Mouse (Mus musculus): ENCODE measurements around the gene Caly.

Gene Caly

GRCm38 (mm10) chr7:140090601-140091000 lies 8.3 kb upstream of the Caly start:
- no peak for DNase-seq (ENCODE audit: low read depth, low spot score)

- DNase-seq (ENCODE audit: low read depth, low spot score): no peak
These were observed 723 bp downstream of the Caly start for GRCm38 (mm10) chr7:140081408-140082241.

DNA sequence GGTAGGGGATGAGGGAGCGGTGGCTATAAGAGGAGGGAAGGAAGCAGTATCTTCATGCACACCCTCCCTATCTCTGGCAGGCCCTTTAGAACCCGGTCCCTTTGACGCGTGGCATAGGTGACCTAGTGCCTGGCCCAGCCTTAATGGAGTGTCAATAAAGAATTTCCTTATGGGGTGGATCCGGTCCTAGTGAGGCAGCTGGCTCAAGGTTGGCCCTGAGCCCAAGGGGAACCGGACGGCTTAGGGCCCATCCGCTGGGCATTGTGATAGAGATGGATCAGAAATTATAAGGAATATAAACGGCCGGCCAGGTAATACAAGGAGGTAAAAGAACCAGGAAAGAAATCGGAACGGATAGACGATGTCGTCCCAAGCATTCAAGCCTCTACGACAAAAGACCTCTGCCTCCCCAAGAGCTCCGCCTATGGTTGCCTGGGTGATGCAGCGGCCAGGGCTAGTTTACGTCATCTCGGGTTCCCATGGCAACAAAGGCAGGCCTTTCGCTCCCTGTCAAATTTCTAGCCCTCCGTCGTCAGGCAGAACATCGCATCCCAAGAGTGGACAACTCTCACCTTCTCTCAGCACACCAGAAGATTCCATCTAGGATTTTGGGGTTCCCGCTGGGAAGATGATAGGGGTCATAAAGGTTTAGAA lies 1.7 kb downstream of the Caly start:
- peak; percentile 88 for DNase-seq (ENCODE audit: low read depth, low spot score)

DNA sequence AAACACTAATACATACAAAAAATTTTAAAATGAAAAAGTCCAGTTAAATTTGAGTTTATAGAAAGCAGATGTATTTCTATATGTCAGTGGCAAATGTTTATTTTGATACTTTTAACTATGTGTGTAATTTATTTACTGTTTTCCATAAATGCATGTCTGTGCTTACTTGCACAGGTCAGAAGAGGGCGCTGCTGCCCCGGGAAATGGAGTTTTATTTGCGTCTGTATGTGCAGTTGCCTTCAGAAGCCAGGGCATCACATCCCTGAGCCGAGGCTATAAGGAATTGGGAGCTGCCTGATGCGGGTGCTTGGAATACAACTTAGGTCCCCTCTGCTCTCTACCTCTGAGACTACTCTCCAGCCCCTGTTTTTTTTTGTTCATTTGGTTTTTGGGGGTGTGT lies 3.6 kb downstream of the Caly start:
- no peak for DNase-seq (ENCODE audit: low read depth, low spot score)

DNA sequence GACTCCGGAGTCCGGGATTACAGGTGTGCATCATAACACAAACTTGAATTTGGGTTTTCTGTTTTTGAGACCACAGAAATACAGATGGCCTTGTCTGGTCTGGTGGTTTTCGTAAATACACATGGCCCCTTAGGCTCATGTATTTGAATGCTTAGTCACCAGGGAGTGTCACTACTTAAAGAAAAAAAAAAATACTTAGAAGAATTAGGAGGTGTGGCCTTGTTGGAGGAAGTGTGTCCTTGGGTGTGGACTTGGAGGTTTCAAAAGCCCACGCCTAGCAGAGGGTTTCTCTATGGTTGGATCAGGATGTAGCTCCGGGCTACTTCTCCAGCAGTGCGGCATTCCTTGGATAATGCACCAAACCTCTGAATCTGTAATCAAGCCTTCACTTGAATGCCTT lies 4.7 kb downstream of the Caly start:
- DNase-seq (ENCODE audit: low read depth, low spot score): no peak

DNA sequence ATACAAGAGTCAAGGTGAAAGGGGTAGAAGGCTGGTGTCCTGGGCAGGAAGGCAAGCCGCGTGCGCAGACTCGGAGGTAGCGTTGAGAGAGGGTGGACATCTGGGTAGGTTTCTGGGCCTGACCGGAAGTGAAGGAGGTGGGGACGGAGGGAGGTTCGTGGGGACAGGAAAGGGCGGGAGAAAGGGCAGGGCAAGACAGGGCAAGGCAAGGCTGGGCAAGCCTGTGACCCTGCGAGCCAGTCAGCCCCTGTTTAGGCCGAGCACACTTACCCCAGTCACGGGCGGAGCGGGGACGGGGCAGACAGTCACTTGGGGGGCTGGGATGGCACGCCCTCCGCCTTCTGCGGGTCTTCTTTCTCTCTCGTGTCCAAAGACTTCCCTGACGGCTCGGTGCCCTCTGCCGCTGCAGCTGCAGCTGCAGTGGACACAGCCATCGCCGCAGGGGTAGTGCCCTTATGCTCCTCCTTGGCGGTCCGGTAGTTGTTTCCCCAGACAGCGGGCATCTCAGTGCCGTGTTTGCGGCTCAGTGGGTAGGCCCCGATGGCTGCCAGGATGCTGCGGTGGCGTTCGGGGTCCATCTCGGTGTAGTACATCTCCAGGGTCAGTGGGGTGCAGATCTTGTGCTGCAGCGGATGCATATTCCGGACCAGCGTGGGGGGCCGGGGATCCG lies 12.2 kb downstream of the Caly start:
- no peak for DNase-seq (ENCODE audit: low read depth, low spot score)

DNA sequence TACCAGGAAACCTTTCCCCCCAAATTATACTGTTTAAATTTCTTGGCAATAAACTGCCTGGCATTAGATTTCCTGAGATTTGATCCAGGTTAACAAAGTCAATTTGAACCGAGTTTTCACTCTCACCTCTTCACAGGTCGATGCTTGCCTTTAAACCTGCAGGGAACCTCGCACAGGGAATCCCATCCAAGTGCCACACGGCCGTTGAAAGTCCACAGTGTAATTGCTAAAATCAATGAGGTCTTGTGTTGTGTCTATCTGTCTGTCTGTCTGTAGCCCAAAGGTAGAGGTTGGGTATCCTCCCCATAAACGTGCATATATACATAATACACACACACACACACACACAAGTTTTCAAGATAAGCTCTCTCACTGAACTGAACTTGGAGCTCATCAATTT lies 15.0 kb downstream of the Caly start:
- DNase-seq (ENCODE audit: low read depth, low spot score): no peak

- DNase-seq (ENCODE audit: low read depth, low spot score): no peak
These were observed 19.3 kb downstream of the Caly start for GRCm38 (mm10) chr7:140063092-140063491.

- DNase-seq (ENCODE audit: low read depth, low spot score): no peak
These were observed 20.0 kb downstream of the Caly start for GRCm38 (mm10) chr7:140062307-140062706.

DNA sequence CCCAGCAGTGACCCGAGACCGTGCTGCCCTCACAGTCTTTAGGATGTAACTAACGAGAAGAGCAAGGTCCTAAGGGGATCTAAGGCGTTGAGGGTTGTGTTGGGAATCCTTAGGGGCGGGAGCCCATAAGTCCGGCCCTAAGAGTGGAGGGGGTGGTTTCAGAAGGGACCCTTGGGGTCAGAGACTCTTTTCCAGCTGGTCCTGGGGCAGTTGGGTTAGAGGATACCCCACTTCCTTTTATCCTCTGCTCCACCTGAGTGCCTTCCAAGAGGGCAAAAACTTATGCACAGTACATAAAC lies 20.6 kb downstream of the Caly start:
- no peak for DNase-seq (ENCODE audit: low read depth, low spot score)

GRCm38 (mm10) chr7:140060936-140061831 lies 21.2 kb downstream of the Caly start:
- DNase-seq (ENCODE audit: low read depth, low spot score): no peak

- no peak for DNase-seq (ENCODE audit: low read depth, low spot score)
These were observed 22.7 kb downstream of the Caly start for GRCm38 (mm10) chr7:140059601-140060000.

GRCm38 (mm10) chr7:140058528-140058927 lies 23.8 kb downstream of the Caly start:
- DNase-seq (ENCODE audit: low read depth, low spot score): no peak

GRCm38 (mm10) chr7:140057413-140058407 lies 24.6 kb downstream of the Caly start:
- no peak for DNase-seq (ENCODE audit: low read depth, low spot score)

DNA sequence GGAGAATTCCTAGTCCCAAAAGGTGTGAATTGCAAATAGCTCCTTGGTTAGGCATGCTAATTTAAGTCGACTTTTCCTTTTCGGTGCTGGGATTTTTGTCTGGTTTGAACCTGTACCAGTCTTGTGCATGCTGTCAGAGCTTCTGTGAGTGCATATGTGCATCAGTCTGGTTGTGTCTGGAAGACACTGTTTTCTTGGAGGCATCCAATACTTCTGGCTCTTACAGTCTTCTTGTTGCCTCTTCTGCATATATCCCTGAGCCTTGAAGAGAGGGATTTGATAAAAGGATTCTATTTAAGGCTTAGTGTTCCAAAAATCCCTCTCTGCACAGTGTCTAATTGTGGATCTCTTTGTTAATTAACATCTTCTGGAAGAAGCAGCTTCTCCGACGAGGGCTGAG lies 28.2 kb downstream of the Caly start:
- DNase-seq (ENCODE audit: low read depth, low spot score): peak; percentile 68

DNA sequence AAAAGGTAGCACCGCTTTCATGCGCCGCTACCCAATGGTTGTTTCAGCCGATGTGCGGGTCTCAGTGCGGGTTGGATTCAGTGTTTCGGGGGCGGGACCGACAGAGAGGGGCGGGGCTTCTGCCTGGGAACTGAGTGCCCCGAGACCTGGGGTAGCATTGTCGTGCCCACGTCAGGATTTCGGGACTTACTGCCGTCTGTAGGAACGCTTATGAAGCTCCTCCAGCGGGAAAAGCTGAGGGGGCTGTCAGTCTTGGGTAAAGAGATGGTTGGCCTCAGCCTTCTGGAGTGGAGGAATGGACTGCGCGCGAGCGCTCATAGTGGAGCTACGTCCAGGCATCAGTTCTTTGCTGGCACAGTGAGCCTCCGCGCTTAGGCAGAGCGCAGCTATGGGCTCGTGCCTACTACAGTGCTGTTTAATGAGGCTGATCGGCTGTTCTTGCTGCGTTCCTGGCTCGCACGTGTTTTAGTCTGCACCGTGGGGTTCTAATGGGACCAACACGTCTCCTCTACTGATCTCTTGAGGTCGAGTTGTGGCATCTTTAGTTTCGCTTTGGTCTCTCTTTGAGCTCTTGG lies 33.1 kb downstream of the Caly start:
- no peak for DNase-seq (ENCODE audit: low read depth, low spot score)

DNA sequence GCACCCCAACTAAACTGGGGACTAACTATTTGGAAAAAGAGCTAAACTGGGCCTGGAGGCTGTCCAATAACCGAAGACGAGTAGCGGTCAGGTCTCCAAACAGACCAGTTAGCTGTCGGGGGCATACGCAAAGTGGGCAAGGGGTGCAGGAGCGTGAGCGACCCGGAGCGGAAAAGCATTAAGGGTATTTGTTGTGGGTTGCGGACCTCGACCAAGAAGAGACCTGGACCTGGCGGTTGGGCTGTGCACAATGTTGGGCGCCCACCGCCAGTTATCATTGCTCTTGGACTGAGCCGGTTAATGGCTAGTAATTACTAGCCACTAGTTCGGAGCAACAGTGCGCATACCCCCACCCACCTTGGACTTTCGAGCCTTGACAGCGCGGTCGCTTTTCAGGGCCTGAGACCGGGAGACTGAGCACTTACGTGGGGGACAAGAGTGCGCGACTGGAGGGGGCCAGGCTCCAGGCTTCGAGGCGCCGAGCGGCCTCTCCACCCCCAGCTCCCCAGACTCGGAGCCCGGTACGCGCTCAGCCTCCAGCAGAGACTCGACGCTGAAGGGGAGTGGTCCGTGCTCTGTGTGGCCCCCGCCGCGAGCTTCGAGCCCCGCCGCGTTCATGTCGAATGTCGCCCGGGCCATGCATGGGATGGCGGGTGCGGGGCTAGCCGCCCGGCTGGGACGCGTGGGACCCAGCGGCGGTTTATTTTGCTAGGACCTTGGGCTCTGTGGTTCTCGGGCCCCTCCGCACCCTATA lies 33.8 kb downstream of the Caly start, which contains the start of gene Msx3:
Gene Msx3, minus strand, starts transcription at position 729 of the 754 bp plus-strand sequence.
- DNase-seq (ENCODE audit: low read depth, low spot score): no peak

DNA sequence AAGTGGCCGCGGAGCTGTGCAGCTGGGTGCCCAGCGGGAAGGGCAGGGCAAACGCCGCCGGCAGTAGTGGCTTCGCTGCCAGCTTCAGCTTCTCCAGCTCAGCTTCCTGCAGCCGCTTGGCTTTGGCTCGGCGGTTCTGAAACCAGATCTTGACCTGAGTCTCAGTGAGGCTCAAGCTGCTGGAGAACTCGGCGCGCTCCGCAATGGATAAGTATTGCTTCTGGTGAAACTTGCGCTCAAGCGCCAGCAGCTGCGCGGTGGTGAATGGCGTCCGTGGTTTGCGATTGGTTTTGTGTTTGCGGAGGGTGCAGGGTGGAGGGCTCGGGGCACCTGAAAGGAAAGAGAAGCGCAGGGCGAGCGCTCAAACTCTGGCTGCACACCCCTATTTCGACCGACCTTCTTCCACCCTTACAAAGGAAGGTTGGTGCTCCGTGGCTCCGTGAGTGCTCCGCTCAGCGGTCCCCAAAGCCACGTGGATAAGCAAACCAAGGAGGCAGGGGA lies 34.5 kb downstream of the Caly start:
- no peak for DNase-seq (ENCODE audit: low read depth, low spot score)

DNA sequence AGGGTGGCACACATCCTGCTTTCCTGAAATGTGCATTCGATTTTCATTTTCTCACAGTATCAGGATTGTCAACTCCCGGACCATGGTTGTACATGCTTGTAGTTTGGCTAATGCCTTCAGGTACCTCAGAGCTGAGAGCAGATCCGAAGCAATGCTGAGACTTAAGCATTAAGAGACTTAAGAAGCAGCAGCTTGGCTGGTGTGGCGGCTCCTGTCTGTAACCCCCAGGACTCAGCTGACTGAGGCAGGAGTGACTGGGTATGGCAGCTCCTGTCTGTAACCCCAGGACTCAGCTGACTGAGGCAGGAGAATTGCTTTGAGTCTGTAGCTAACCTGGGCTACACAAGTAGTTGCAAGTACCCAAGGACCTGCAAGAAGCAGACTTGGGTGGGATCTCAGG lies 36.8 kb downstream of the Caly start:
- DNase-seq (ENCODE audit: low read depth, low spot score): no peak
